Mouse (Mus musculus) intestine, embryonic 14.5 days (tissue): ENCODE measurements at regions not wholly inside any gene's neighbourhood (a gene's known extent, or its start where the extent isn't known, plus 50 kb on each side); places are given as distances from the start of the nearest gene placed in this dataset.
"Not testable (repeated sequence)": the region's sequence is repeated elsewhere in the genome, so short reads cannot be mapped to it uniquely, and the experiment has no call there.

Experiments
- ATAC-seq: fragments of 200-750 bp; cut with Nextera tagmentation; replicated peaks from 2 replicates; pipeline ENCODE4 v1.8.0; 2017; ENCODE audit warnings: low read depth, moderate number of reproducible peaks, moderate TSS enrichment, moderate library complexity; ENCODE audit not compliant: low FRiP score, low TSS enrichment
- DNase-seq: peaks from one replicate; pipeline ENCODE4 v3.0.0-alpha.2; 2018; ENCODE audit warnings: low spot score
- H3K27ac ChIP-seq: fragments of 300-500 bp; sonication (generic); 2 replicates; pipeline ENCODE4 v1.5.1; 2014; ENCODE audit warnings: low read depth, mild to moderate bottlenecking, control low read depth
- H3K27me3 ChIP-seq: fragments of 300-500 bp; sonication (generic); replicated peaks from 2 replicates; pipeline ENCODE4 v1.6.1; 2014; ENCODE audit warnings: low read length, control low read depth; ENCODE audit not compliant: control insufficient read depth, insufficient read depth
- H3K36me3 ChIP-seq: fragments of 300-500 bp; sonication (generic); 2 replicates; pipeline ENCODE4 v1.6.1; 2014; ENCODE audit warnings: low read length, control low read depth; ENCODE audit not compliant: control insufficient read depth, insufficient read depth
- H3K4me1 ChIP-seq: fragments of 300-500 bp; sonication (generic); replicated peaks from 2 replicates; pipeline ENCODE4 v1.6.1; 2014; ENCODE audit warnings: low read length, control low read depth, mixed read lengths; ENCODE audit not compliant: control insufficient read depth, insufficient read depth
- H3K4me2 ChIP-seq: fragments of 300-500 bp; sonication (generic); 2 replicates; pipeline ENCODE4 v1.6.1; 2014; ENCODE audit warnings: low read length
- H3K4me3 ChIP-seq: fragments of 300-500 bp; sonication (generic); 2 replicates; pipeline ENCODE4 v1.5.1; 2014; ENCODE audit warnings: low read depth, low read length, control low read depth, mixed read lengths
- H3K9ac ChIP-seq: fragments of 300-500 bp; sonication (generic); 2 replicates; pipeline ENCODE4 v1.6.1; 2014; ENCODE audit warnings: mild to moderate bottlenecking, low read length
- H3K9me3 ChIP-seq: fragments of 300-500 bp; sonication (generic); 2 replicates; pipeline ENCODE4 v1.6.1; 2016; ENCODE audit warnings: low read length, control low read depth; ENCODE audit not compliant: control insufficient read depth
- WGBS: fragments of 180-500 bp; shearing (Covaris S2); extraction: QIAGEN DNeasy Blood & Tissue Kit; methylation state at CpG from one replicate; pipeline ENCODE4 v1.1.7; 2014; 5-methylcytosine and 5-hydroxymethylcytosine counted together

DNA sequence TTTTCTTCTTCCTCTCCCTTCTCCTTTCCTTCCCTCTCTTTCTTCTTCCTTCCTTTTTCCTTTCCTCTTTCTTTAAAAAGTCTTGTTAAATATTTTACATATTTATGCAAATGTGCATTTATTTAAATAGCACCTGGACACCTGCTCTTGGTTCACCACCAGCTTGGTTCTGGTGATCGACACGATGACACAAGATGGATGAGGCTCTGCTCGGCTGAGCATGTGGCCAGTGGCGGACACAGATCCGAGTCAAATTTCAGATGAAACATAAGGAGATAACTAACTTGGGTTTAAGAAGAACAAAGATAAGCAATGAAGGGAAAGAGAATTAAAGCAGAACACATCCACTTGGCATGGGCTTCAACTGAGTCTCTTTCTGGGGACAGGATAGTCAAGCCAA is 1339.7 kb upstream of the A1bg start:
- Histone ChIP-seq H3K4me1 (no peaks in the 10 kb centered on the region; the same call in 1 of the 2 replicates), H3K4me2 (no peak overlapping the region), H3K27ac (no peak overlapping the region), H3K9ac (no peak overlapping the region), H3K4me3 (no peak overlapping the region), H3K9me3 (no peaks in the 10 kb centered on the region), H3K27me3 (no peaks in the 10 kb centered on the region), H3K36me3 (no peaks in the 10 kb centered on the region)
- 84% methylated on average over 5 of the region's 5 CpGs for whole genome bisulfite sequencing
- DNase-seq (no peak), ATAC-seq (no peak)

DNA sequence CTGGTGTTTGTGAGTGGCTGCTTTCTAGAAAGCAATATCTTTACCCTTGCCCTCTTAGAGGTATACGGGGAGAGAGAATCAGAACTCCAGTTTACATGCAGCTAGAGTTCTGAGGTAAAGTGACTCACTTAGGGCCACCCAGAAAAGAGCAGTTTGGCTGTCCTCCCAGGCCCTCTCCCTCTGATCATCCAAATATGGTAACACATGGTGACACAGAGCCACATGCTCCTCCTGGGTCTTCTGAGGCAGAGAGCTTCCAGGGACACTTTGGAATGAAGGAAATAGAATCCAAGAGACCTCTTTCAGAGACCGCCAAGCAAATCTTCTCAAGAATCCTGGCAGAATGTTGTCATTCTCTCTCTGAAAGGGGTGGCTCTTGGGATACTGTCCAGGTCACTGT is 1338.7 kb upstream of the A1bg start:
- ATAC-seq = no peak
- WGBS = 81% methylated on average over 2 of the region's 2 CpGs

DNA sequence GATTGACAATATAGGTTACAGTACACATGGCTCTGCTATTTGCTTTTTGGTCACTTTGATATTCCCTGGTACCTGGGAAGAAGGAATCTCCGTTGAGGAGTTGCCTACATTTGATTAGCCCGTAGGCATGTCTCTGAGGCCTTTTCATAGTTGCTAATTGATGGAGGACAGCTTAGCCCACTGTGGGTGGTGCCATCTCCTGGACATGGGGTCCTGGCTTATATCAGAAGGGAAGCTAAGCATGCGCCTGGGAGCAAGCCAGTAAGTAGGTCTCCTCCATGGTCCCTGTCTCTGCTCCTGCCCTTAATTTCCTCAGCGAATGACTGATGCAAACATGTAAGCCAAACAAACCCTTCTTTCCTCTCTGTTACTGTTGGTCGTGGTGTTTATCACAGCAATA is 1335.8 kb upstream of the A1bg start:
- WGBS = 53% methylated on average over 5 of the region's 5 CpGs
- no peak for ATAC-seq
- no peak for DNase-seq

More for the DNA sequence above, 1338.7 kb upstream of the A1bg start:
- Histone ChIP-seq H3K4me3 (no peak overlapping the region), H3K27ac (no peak overlapping the region), H3K27me3 (no peaks in the 10 kb centered on the region), H3K9me3 (no peaks in the 10 kb centered on the region), H3K4me2 (no peak overlapping the region), H3K4me1 (no peaks in the 10 kb centered on the region; the same call in 1 of the 2 replicates), H3K9ac (no peak overlapping the region), H3K36me3 (no peaks in the 10 kb centered on the region)
- DNase-seq = no peak

GRCm38 (mm10) chr15:62257955-62258354 is 1335.1 kb upstream of the A1bg start:
- H3K27ac ChIP-seq = no peak overlapping the region
- H3K27me3 ChIP-seq = no peaks in the 10 kb centered on the region
- H3K36me3 ChIP-seq = no peaks in the 10 kb centered on the region
- H3K4me3 ChIP-seq = no peak overlapping the region
- DNase-seq (no peak), ATAC-seq (no peak)
- H3K9me3 ChIP-seq = no peaks in the 10 kb centered on the region
- no peak overlapping the region for H3K9ac ChIP-seq
- no peak overlapping the region for H3K4me2 ChIP-seq
- WGBS = 32% methylated on average over 3 of the region's 3 CpGs
- no peaks in the 10 kb centered on the region; the same call in 1 of the 2 replicates for H3K4me1 ChIP-seq

More for the DNA sequence above, 1335.8 kb upstream of the A1bg start:
- no peak overlapping the region for H3K27ac ChIP-seq
- H3K4me1 ChIP-seq = no peaks in the 10 kb centered on the region; the same call in 1 of the 2 replicates
- no peak overlapping the region for H3K4me3 ChIP-seq
- no peak overlapping the region for H3K9ac ChIP-seq
- no peak overlapping the region for H3K4me2 ChIP-seq
- H3K36me3 ChIP-seq = no peaks in the 10 kb centered on the region
- H3K27me3 ChIP-seq = no peaks in the 10 kb centered on the region
- no peaks in the 10 kb centered on the region for H3K9me3 ChIP-seq

GRCm38 (mm10) chr15:62257110-62257667 is 1334.4 kb upstream of the A1bg start:
- Histone ChIP-seq H3K4me2 (no peak overlapping the region), H3K27me3 (no peaks in the 10 kb centered on the region), H3K4me1 (no peaks in the 10 kb centered on the region; the same call in 1 of the 2 replicates), H3K4me3 (no peak overlapping the region), H3K9ac (no peak overlapping the region), H3K9me3 (no peaks in the 10 kb centered on the region), H3K36me3 (no peaks in the 10 kb centered on the region), H3K27ac (no peak overlapping the region)
- DNase-seq (no peak), ATAC-seq (no peak)
- 71% methylated on average over 1 of the region's 1 CpGs for WGBS

- Histone ChIP-seq H3K27me3 (no peaks in the 10 kb centered on the region), H3K36me3 (no peaks in the 10 kb centered on the region), H3K9me3 (no peaks in the 10 kb centered on the region), H3K4me2 (no peak overlapping the region), H3K27ac (no peak overlapping the region), H3K9ac (no peak overlapping the region), H3K4me3 (no peak overlapping the region), H3K4me1 (no peaks in the 10 kb centered on the region; the same call in 1 of the 2 replicates)
- WGBS = 92% methylated on average over 5 of the region's 5 CpGs
- ATAC-seq = no peak
- no peak for DNase-seq
Measured at GRCm38 (mm10) chr15:62255571-62255970, 1332.8 kb upstream of the A1bg start.

- Histone ChIP-seq H3K4me3 (no peak overlapping the region), H3K27me3 (no peaks in the 10 kb centered on the region), H3K9me3 (no peaks in the 10 kb centered on the region), H3K27ac (no peak overlapping the region), H3K4me2 (no peak overlapping the region), H3K9ac (no peak overlapping the region), H3K4me1 (no peaks in the 10 kb centered on the region; the same call in 1 of the 2 replicates), H3K36me3 (no peaks in the 10 kb centered on the region)
- ATAC-seq (no peak), DNase-seq (no peak)
- 75% methylated on average over 4 of the region's 4 CpGs for WGBS
Measured at GRCm38 (mm10) chr15:62253724-62254123, 1330.9 kb upstream of the A1bg start.

GRCm38 (mm10) chr15:62252078-62252833 is 1329.4 kb upstream of the A1bg start:
- H3K9ac ChIP-seq, ATAC-seq, H3K27ac ChIP-seq, DNase-seq, H3K4me1 ChIP-seq, H3K4me3 ChIP-seq, H3K27me3 ChIP-seq, H3K36me3 ChIP-seq, H3K9me3 ChIP-seq, H3K4me2 ChIP-seq: not testable (repeated sequence)
- WGBS = 94% methylated on average over 2 of the region's 2 CpGs

- H3K36me3 ChIP-seq = no peaks in the 10 kb centered on the region
- no peak overlapping the region for H3K9ac ChIP-seq
- no peaks in the 10 kb centered on the region for H3K9me3 ChIP-seq
- DNase-seq (no peak), ATAC-seq (no peak)
- H3K4me1 ChIP-seq = no peaks in the 10 kb centered on the region
- 92% methylated on average over 4 of the region's 4 CpGs for WGBS
- H3K27ac ChIP-seq = no peak overlapping the region
- H3K27me3 ChIP-seq = no peaks in the 10 kb centered on the region
- H3K4me2 ChIP-seq = no peak overlapping the region
- H3K4me3 ChIP-seq = no peak overlapping the region
Measured at GRCm38 (mm10) chr15:62249436-62249835, 1326.6 kb upstream of the A1bg start.
